Mouse (Mus musculus): ENCODE results near the gene C730034F03Rik. TPM values are rescaled to one million over a fixed set of nuclear protein-coding genes. Genes with fewer than 3 reads are reported as not detected.

C730034F03Rik gene
- polyA plus RNA-seq, 1 experiment = 0.99 TPM

GRCm38 (mm10) chr15:89474596-89475292 is 45.4 kb downstream of the C730034F03Rik start:
- H3K27me3 ChIP-seq (replicated peaks; ENCODE audit: control insufficient read depth, insufficient read depth, low read length) = no peaks in the 10 kb centered on the region
- TF ChIP-seq POLR2A (IDR thresholded peaks at IDR 0.05; ENCODE audit: low read depth, low read length) = no peak
- TF ChIP-seq CTCF (conservative IDR thresholded peaks at IDR 0.05; ENCODE audit: insufficient read depth, insufficient read length, low read depth, low read length) = no peak
- H3K36me3 ChIP-seq (ENCODE audit: control insufficient read depth, insufficient read depth, low read length) = no peaks in the 10 kb centered on the region
- no peaks in the 10 kb centered on the region; the same call in 1 of the 2 replicates for H3K4me1 ChIP-seq (ENCODE audit: control insufficient read depth, insufficient read depth, low read length)
- no peak overlapping the region for H3K27ac ChIP-seq (ENCODE audit: insufficient read depth, low read depth, low read length)
- no peak overlapping the region for H3K4me3 ChIP-seq (ENCODE audit: insufficient read depth, low read depth, low read length)
- peak; percentile 9 for DNase-seq
- 90% methylated on average over 19 of the region's 19 CpGs for WGBS

DNA sequence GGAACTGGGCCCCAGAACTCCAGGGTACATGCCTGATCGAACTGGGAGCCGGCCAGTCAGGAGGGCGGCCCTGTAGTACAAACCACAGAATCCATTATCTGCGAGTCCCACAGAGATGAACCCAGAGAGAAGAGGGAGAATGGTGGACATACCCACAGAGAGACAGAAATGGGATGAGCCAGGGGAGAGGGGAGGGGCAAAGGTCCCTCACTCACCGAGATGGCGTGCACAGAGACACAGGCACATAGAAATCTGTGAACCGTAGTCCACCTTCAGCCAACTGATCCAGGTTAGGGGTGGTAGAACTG is 45.9 kb downstream of the C730034F03Rik start:
- Histone ChIP-seq H3K27me3 (replicated peaks; ENCODE audit: control insufficient read depth, insufficient read depth, low read length) (no peaks in the 10 kb centered on the region), H3K36me3 (ENCODE audit: control insufficient read depth, insufficient read depth, low read length) (no peaks in the 10 kb centered on the region), H3K27ac (ENCODE audit: insufficient read depth, low read depth, low read length) (no peak overlapping the region), H3K4me1 (ENCODE audit: control insufficient read depth, insufficient read depth, low read length) (peaks cover under 1% of the 10 kb centered on the region; the same call in 1 of the 2 replicates), H3K4me3 (ENCODE audit: insufficient read depth, low read depth, low read length) (no peak overlapping the region)
- TF ChIP-seq POLR2A (IDR thresholded peaks at IDR 0.05; ENCODE audit: low read depth, low read length) (no peak), CTCF (conservative IDR thresholded peaks at IDR 0.05; ENCODE audit: insufficient read depth, insufficient read length, low read depth, low read length) (no peak)
- DNase-seq = no peak
- WGBS = 92% methylated on average over 7 of the region's 7 CpGs

DNA sequence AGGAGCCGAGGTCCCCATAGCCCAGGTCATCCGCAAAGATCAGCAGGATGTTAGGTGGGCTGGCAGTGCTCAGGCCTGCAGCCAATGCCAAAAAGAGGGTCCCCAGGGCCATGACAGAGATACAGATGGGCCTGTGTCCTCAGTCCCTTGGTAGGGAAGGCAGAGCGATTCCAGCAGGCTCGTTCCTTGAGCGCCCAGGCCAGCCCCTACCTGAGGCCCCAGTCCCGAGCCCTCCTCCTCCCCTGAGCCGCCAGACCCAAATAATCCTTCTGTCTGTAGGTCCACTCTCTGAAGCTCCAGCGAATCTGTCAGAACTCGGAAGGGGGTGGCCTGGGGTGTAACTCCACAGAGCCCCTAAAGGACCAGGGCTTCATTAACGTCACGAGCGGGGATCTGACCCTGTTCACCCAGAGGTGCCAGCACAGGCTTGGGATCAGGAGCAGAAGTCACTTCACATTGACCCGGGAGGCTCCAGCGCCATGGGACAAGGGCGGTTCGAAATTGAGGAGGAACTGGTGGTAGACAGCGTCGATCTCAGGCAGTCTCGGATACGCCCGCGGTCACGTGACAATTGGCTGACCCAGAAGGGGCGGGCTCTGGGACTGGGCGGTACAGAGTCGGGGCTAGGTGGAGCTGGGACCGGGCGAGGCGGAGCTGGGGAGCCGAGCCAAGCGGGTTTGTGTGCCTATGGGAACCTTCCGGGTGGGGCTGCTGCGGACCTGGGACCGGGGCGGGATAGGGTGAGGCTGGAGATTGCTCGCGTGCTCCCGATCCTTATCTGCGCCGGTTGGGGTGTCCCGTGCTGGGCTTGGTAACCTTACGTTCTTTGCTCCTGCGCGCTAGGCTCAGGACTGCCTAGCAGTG is 46.5 kb downstream of the C730034F03Rik start:
- peak; percentile 97 for DNase-seq
- TF ChIP-seq CTCF (conservative IDR thresholded peaks at IDR 0.05; ENCODE audit: insufficient read depth, insufficient read length, low read depth, low read length) (no peak), POLR2A (IDR thresholded peaks at IDR 0.05; ENCODE audit: low read depth, low read length) (no peak)
- Histone ChIP-seq H3K27ac (ENCODE audit: insufficient read depth, low read depth, low read length) (peak overlapping the region; percentile 47), H3K36me3 (ENCODE audit: control insufficient read depth, insufficient read depth, low read length) (no peaks in the 10 kb centered on the region), H3K4me3 (ENCODE audit: insufficient read depth, low read depth, low read length) (peak overlapping the region; percentile 57), H3K27me3 (replicated peaks; ENCODE audit: control insufficient read depth, insufficient read depth, low read length) (no peaks in the 10 kb centered on the region), H3K4me1 (ENCODE audit: control insufficient read depth, insufficient read depth, low read length) (peaks cover 5% of the 10 kb centered on the region; the same call in 1 of the 2 replicates)
- 9% methylated on average over 44 of the region's 44 CpGs for WGBS

- Histone ChIP-seq H3K4me1 (ENCODE audit: control insufficient read depth, insufficient read depth, low read length) (peaks cover 6% of the 10 kb centered on the region; the same call in 1 of the 2 replicates), H3K27ac (ENCODE audit: insufficient read depth, low read depth, low read length) (peak overlapping the region; percentile 47), H3K36me3 (ENCODE audit: control insufficient read depth, insufficient read depth, low read length) (no peaks in the 10 kb centered on the region), H3K27me3 (replicated peaks; ENCODE audit: control insufficient read depth, insufficient read depth, low read length) (no peaks in the 10 kb centered on the region), H3K4me3 (ENCODE audit: insufficient read depth, low read depth, low read length) (peak overlapping the region; percentile 57)
- DNase-seq = no peak
- 9% methylated on average over 5 of the region's 5 CpGs for WGBS
- TF ChIP-seq POLR2A (IDR thresholded peaks at IDR 0.05; ENCODE audit: low read depth, low read length) (no peak), CTCF (conservative IDR thresholded peaks at IDR 0.05; ENCODE audit: insufficient read depth, insufficient read length, low read depth, low read length) (no peak)
Measured at GRCm38 (mm10) chr15:89476475-89476815, 47.1 kb downstream of the C730034F03Rik start.

GRCm38 (mm10) chr15:89477091-89477491 is 47.7 kb downstream of the C730034F03Rik start, which contains the start of gene Arsa:
Arsa (minus strand) TSS chr15:89477425.
- Histone ChIP-seq H3K36me3 (ENCODE audit: control insufficient read depth, insufficient read depth, low read length) (no peaks in the 10 kb centered on the region), H3K4me3 (ENCODE audit: insufficient read depth, low read depth, low read length) (peak within 1 kb of the TSS; percentile 57), H3K27ac (ENCODE audit: insufficient read depth, low read depth, low read length) (peak within 1 kb of the TSS; percentile 54), H3K27me3 (replicated peaks; ENCODE audit: control insufficient read depth, insufficient read depth, low read length) (no peaks in the 10 kb centered on the region), H3K4me1 (ENCODE audit: control insufficient read depth, insufficient read depth, low read length) (peaks cover 6% of the 10 kb centered on the region; the same call in 1 of the 2 replicates)
- peak; percentile 81 for DNase-seq
- TF ChIP-seq CTCF (conservative IDR thresholded peaks at IDR 0.05; ENCODE audit: insufficient read depth, insufficient read length, low read depth, low read length) = no peak
- no peak for TF ChIP-seq POLR2A (IDR thresholded peaks at IDR 0.05; ENCODE audit: low read depth, low read length)
- 42% methylated on average over 9 of the region's 9 CpGs for whole genome bisulfite sequencing

DNA sequence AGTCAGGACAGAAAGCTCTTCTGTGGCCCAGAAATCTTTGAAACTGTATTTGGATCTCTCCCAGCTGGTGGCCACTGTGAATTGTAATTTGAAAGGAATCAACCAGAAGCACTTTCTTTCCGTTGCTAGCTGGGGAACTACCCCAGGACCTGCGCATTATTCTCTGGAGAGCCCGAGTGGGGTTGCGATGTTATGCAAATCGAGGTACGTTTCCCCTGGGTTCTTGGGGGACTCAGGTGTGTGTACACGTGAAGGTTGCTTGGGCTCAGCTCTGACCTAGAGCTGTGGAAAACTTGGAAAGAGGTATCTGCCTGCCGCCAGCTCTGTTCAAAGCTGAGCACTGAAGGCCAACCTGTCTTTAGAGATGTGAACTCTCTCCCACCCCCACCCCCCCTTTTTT is 48.4 kb downstream of the C730034F03Rik start:
- Histone ChIP-seq H3K27ac (ENCODE audit: insufficient read depth, low read depth, low read length) (peak overlapping the region; percentile 54), H3K27me3 (replicated peaks; ENCODE audit: control insufficient read depth, insufficient read depth, low read length) (no peaks in the 10 kb centered on the region), H3K36me3 (ENCODE audit: control insufficient read depth, insufficient read depth, low read length) (no peaks in the 10 kb centered on the region), H3K4me3 (ENCODE audit: insufficient read depth, low read depth, low read length) (no peak overlapping the region), H3K4me1 (ENCODE audit: control insufficient read depth, insufficient read depth, low read length) (peaks cover 6% of the 10 kb centered on the region; the same call in 1 of the 2 replicates)
- 61% methylated on average over 8 of the region's 8 CpGs for whole genome bisulfite sequencing
- DNase-seq = peak; percentile 23
- TF ChIP-seq CTCF (conservative IDR thresholded peaks at IDR 0.05; ENCODE audit: insufficient read depth, insufficient read length, low read depth, low read length) (no peak), POLR2A (IDR thresholded peaks at IDR 0.05; ENCODE audit: low read depth, low read length) (no peak)

DNA sequence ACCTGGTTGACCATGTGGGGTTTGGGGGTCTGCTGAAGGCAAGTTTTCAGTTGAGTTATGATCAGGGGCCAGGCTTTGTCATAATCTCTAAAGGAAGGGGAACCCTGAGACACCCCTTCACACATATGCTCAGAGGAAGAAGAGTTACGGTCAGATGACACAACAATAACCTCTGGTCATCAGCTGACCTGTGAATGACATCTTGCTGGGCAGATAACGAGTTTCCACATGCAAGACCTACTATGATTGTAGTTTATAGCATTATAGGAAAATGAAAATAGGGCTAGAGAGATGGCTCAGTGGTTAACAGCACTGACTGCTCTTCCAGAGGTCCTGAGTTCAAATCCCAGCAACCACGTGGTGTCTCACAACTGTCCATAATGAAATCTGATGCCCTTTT is 49.2 kb downstream of the C730034F03Rik start:
- no peak for DNase-seq
- TF ChIP-seq CTCF (conservative IDR thresholded peaks at IDR 0.05; ENCODE audit: insufficient read depth, insufficient read length, low read depth, low read length) (no peak), POLR2A (IDR thresholded peaks at IDR 0.05; ENCODE audit: low read depth, low read length) (no peak)
- Histone ChIP-seq H3K4me1 (ENCODE audit: control insufficient read depth, insufficient read depth, low read length) (peaks cover 6% of the 10 kb centered on the region; the same call in 1 of the 2 replicates), H3K27me3 (replicated peaks; ENCODE audit: control insufficient read depth, insufficient read depth, low read length) (no peaks in the 10 kb centered on the region), H3K36me3 (ENCODE audit: control insufficient read depth, insufficient read depth, low read length) (no peaks in the 10 kb centered on the region), H3K4me3 (ENCODE audit: insufficient read depth, low read depth, low read length) (no peak overlapping the region), H3K27ac (ENCODE audit: insufficient read depth, low read depth, low read length) (peak overlapping the region; percentile 4; the same call in 1 of the 2 replicates)
- 82% methylated on average over 3 of the region's 3 CpGs for WGBS

Other genes with a start within 250 kb of the C730034F03Rik start
- gene Plxnb2, start 248.8 kb upstream of the C730034F03Rik start, polyA plus RNA-seq (2012; rRNA removed) = 288 and 297 TPM in 2 replicates
- gene Dennd6b, start 233.1 kb upstream of the C730034F03Rik start, polyA plus RNA-seq (2012; rRNA removed) = 11.2 and 15.0 TPM in 2 replicates
- gene Ppp6r2, start 218.0 kb upstream of the C730034F03Rik start, polyA plus RNA-seq (2012; rRNA removed) = 85.0 and 148 TPM in 2 replicates
- gene Sbf1, start 114.3 kb upstream of the C730034F03Rik start, polyA plus RNA-seq (2012; rRNA removed) = 174 and 184 TPM in 2 replicates
- 12.1 and 13.4 TPM in 2 replicates for gene Adm2, start 106.9 kb upstream of the C730034F03Rik start, polyA plus RNA-seq (2012; rRNA removed)
- 7,787 and 8,230 TPM in 2 replicates for gene Miox, start 95.2 kb upstream of the C730034F03Rik start, polyA plus RNA-seq (2012; rRNA removed)
- 40.2 and 43.7 TPM in 2 replicates for gene Lmf2, start 73.9 kb upstream of the C730034F03Rik start, polyA plus RNA-seq (2012; rRNA removed)
- gene Ncaph2, start 73.9 kb upstream of the C730034F03Rik start, polyA plus RNA-seq (2012; rRNA removed) = 111 and 124 TPM in 2 replicates
- 59.5 and 65.3 TPM in 2 replicates for gene Sco2, start 55.7 kb upstream of the C730034F03Rik start, polyA plus RNA-seq (2012; rRNA removed)
- 1.8 and 3.1 TPM in 2 replicates for gene Tymp, start 52.5 kb upstream of the C730034F03Rik start, polyA plus RNA-seq (2012; rRNA removed)
- 1.6 and 2.2 TPM in 2 replicates for gene Odf3b, start 50.3 kb upstream of the C730034F03Rik start, polyA plus RNA-seq (2012; rRNA removed)
- gene Klhdc7b, start 44.7 kb upstream of the C730034F03Rik start, polyA plus RNA-seq (2012; rRNA removed) = not detected in 2 replicates
- gene Syce3, start 19.1 kb upstream of the C730034F03Rik start, polyA plus RNA-seq (2012; rRNA removed) = not detected in 2 replicates
- 55.3 and 64.1 TPM in 2 replicates for gene Cpt1b, start 3.7 kb upstream of the C730034F03Rik start, polyA plus RNA-seq (2012; rRNA removed)
- 1.1 and 1.5 TPM in 2 replicates for gene Gm44502, start 107 bp downstream of the C730034F03Rik start, polyA plus RNA-seq (2012; rRNA removed)
- 58.2 and 62.6 TPM in 2 replicates for gene Chkb, start 319 bp downstream of the C730034F03Rik start, polyA plus RNA-seq (2012; rRNA removed)
- gene Mapk8ip2, start 24.3 kb downstream of the C730034F03Rik start, polyA plus RNA-seq (2012; rRNA removed) = 0.29 and 0.59 TPM in 2 replicates
- 26.0 and 30.0 TPM in 2 replicates for gene Arsa, start 47.8 kb downstream of the C730034F03Rik start, polyA plus RNA-seq (2012; rRNA removed)
- gene Shank3, start 70.0 kb downstream of the C730034F03Rik start, polyA plus RNA-seq (2012; rRNA removed) = 18.0 and 19.5 TPM in 2 replicates
- gene Acr, start 138.7 kb downstream of the C730034F03Rik start, polyA plus RNA-seq (2012; rRNA removed) = 0.58 and 0.74 TPM in 2 replicates
- gene Rabl2, start 162.3 kb downstream of the C730034F03Rik start, polyA plus RNA-seq (2012; rRNA removed) = 16.9 and 18.1 TPM in 2 replicates